Mouse (Mus musculus) hindbrain, embryonic 12.5 days (tissue): ENCODE data around the gene Coasy. TPM values are rescaled to one million over a fixed set of nuclear protein-coding genes. Genes with fewer than 3 reads are reported as not detected.

Experiments used
- ATAC-seq: fragments of 200-750 bp; cut with Nextera tagmentation; 2 replicates; pipeline ENCODE4 v1.8.0; 2017; ENCODE audit warnings: moderate TSS enrichment; ENCODE audit not compliant: low FRiP score
- H3K27ac ChIP-seq: fragments of 300-500 bp; sonication (generic); 2 replicates; pipeline ENCODE4 v1.5.1; 2016; ENCODE audit warnings: mild to moderate bottlenecking
- H3K27me3 ChIP-seq: fragments of 300-500 bp; sonication (generic); 2 replicates; pipeline ENCODE4 v1.6.1; 2016; ENCODE audit warnings: mild to moderate bottlenecking
- H3K36me3 ChIP-seq: fragments of 300-500 bp; sonication (generic); 2 replicates; pipeline ENCODE4 v1.6.1; 2016; ENCODE audit warnings: mild to moderate bottlenecking
- H3K4me1 ChIP-seq: fragments of 300-500 bp; sonication (generic); 2 replicates; pipeline ENCODE4 v1.6.1; 2016
- H3K4me2 ChIP-seq: fragments of 300-500 bp; sonication (generic); replicated peaks from 2 replicates; pipeline ENCODE4 v1.6.1; 2016; ENCODE audit warnings: mild to moderate bottlenecking
- H3K4me3 ChIP-seq: fragments of 300-500 bp; sonication (generic); 2 replicates; pipeline ENCODE4 v1.5.1; 2016; ENCODE audit warnings: mild to moderate bottlenecking
- H3K9ac ChIP-seq: fragments of 300-500 bp; sonication (generic); 2 replicates; pipeline ENCODE4 v1.6.1; 2016; ENCODE audit warnings: mild to moderate bottlenecking, moderate library complexity
- H3K9me3 ChIP-seq: fragments of 300-500 bp; sonication (generic); replicated peaks from 2 replicates; pipeline ENCODE4 v1.6.1; 2016; ENCODE audit warnings: mild to moderate bottlenecking
- WGBS: fragments of 180-500 bp; shearing (Covaris S2); methylation state at CpG from one replicate; pipeline ENCODE4 v1.1.7; 2016; 5-methylcytosine and 5-hydroxymethylcytosine counted together
- polyA plus RNA-seq: library from polyadenylated mRNA; unstranded; fragments of >200 nt; fragmentation: Nextera tagmentation; extraction: Ambion mirVana; gene quantifications from 2 replicates; pipeline ENCODE4 v1.2.1, GENCODE M21; 2016

Coasy gene
- polyA plus RNA-seq, 1 experiment from 2014 or later = 51.2 TPM

DNA sequence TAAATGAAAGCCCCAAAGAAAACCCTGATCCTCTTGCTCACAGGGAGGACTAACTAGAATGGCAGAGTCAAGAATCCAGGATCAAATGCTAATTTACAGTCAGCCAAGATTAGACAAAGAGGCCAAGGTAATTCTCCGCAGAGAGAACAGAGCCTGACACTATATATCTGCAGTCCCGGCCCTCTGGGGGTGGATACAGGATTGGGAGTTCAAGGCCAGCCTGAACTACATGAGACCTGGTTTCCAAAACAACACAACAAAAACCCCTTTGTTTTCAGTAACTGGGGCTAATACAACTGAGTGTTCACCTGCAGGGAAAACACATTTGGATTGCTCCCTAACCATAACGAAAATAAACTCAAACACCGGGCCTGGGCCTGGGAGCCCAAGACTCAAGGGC, 17.9 kb upstream of the Coasy start:
- Histone ChIP-seq H3K4me3 (no peak overlapping the region), H3K4me1 (peaks cover 19% of the 10 kb centered on the region), H3K9me3 (no peaks in the 10 kb centered on the region), H3K36me3 (peaks cover 48% of the 10 kb centered on the region), H3K4me2 (no peak overlapping the region), H3K27me3 (0 out of 2 replicates have a peak, but pooled peaks cover 2% of the 10 kb centered on the region), H3K9ac (no peak overlapping the region), H3K27ac (peak overlapping the region; percentile 71)
- no peak for ATAC-seq
- 86% methylated on average over 4 of the region's 4 CpGs for WGBS

DNA sequence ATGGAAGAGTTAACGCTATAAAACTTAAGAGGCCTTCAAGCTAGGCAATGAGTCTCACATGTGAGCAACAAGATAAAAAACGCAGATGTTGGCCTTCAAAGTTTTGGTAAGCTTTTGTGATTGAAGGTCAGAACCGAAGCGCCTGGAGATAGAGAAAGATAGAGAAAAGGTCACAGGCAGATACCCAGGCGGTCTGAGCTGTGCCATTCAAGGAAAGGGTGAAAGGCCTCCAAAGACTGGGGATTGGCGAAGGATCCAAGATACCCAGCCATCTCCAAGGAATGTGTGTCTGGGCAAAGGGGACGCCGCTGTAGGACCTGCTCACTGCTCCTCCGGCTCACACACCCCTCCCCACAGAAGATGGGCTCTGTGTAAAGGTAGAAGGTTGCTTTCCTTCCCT, 17.4 kb upstream of the Coasy start:
- 0 out of 2 replicates have a peak, but pooled peaks cover 2% of the 10 kb centered on the region for H3K27me3 ChIP-seq
- H3K4me2 ChIP-seq = no peak overlapping the region
- H3K9ac ChIP-seq = no peak overlapping the region
- 96% methylated on average over 9 of the region's 9 CpGs for WGBS
- H3K36me3 ChIP-seq = peaks cover 43% of the 10 kb centered on the region
- no peak overlapping the region for H3K27ac ChIP-seq
- H3K4me1 ChIP-seq = peaks cover 19% of the 10 kb centered on the region
- ATAC-seq = no peak
- H3K4me3 ChIP-seq = no peak overlapping the region
- no peaks in the 10 kb centered on the region for H3K9me3 ChIP-seq

DNA sequence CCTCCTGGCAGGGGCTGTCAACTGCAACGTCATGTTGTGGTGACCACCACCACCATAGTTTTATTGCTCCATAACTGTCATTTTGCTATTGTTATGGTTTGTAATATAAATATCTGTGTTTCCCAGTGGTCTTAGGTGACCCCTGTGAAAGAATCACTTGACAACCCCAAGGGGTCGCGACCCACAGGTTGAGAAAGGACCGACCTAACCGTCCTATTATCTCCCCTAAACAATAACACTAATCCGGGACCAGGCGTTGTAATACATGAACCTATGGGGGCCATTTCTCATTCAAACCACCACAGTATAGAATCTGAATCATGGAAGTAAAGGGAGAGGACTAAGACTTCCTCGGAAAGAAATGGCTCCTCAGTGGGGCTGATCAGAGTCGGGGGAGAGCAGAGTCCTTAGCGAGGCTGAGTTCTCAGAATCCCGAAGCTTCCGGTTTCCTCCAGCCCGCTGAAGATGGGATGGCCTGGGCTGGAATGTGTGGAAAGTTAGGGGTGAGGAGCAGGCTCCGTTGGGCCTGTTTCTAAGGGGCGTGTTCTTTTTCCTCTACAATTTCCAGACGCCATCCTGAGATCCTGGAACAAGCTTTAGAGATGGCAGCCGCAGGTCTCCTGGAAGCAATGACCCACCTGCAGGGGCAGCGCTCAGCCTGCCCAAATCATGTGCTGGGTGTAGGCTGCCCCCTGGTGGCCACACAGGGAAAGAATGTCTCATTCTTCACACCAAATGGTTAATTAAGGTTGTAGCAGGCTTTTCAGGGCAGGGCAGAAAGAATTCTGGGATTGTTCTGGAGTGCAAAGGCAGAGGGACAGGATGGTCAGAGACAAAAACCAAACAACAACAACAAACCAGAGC, 15.6 kb upstream of the Coasy start:
- no peaks in the 10 kb centered on the region for H3K9me3 ChIP-seq
- H3K9ac ChIP-seq = peak overlapping the region; percentile 40; the same call in 1 of the 2 replicates
- peaks cover 27% of the 10 kb centered on the region for H3K4me1 ChIP-seq
- ATAC-seq = no peak
- WGBS = 25% methylated on average over 18 of the region's 18 CpGs
- no peak overlapping the region for H3K27ac ChIP-seq
- peak overlapping the region; percentile 53 for H3K4me2 ChIP-seq
- peaks cover 26% of the 10 kb centered on the region for H3K36me3 ChIP-seq
- peaks cover 9% of the 10 kb centered on the region for H3K27me3 ChIP-seq
- H3K4me3 ChIP-seq = peak overlapping the region; percentile 23

DNA sequence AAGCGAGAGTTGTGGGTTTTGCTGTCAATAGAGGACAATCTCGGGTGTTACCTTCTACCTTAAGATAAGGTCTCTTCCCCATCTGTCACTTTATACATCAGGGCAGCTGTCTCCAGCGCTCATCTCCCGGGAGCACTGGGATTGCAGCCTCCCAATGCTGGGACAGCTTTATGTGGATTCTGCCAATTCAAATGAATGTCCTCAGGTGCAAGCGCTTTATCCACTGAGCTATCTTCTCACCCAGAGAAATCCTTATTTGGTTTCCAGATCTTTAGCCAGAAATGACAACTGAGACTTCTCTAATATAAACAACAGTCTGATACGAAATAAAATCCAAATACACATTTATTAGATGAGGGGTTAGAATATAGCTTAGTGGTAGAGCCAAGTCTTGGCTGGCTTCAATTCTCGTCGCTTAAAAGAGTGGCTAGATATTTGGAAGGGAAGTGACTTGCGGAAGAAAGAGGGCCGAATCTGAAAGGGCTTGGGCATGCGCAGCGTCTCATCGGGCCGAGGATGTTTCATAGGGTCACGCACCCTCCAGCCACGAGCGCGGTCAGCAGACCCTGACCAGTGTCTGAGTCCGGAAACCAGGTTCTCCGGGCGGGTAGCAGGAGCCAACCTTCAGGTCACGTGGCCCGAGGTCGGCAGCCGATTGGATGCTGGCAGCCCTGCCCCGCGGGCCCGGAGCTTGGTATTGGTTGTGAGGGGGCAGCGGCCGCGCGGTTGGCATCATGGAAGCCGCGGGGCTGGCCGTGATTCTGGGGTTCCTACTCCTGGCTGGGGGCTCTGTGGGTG, 12.8 kb upstream of the Coasy start, which contains the start of gene Naglu:
TSS of gene Naglu (plus strand) at position 622 of the 798 bp plus-strand sequence.
- H3K4me2 ChIP-seq = peak within 1 kb of the TSS; percentile 98
- H3K4me3 ChIP-seq = peak within 1 kb of the TSS; percentile 80
- H3K27ac ChIP-seq = 0 out of 2 replicates have a peak within 1 kb of the TSS, but pooled peaks have one; percentile 17
- 5% methylated on average over 35 of the region's 35 CpGs for WGBS
- peak; percentile 87 for ATAC-seq
- H3K9ac ChIP-seq = peak within 1 kb of the TSS; percentile 87
- peaks cover 9% of the 10 kb centered on the region for H3K27me3 ChIP-seq
- H3K9me3 ChIP-seq = no peaks in the 10 kb centered on the region
- H3K4me1 ChIP-seq = peaks cover 12% of the 10 kb centered on the region
- H3K36me3 ChIP-seq = no peaks in the 10 kb centered on the region

DNA sequence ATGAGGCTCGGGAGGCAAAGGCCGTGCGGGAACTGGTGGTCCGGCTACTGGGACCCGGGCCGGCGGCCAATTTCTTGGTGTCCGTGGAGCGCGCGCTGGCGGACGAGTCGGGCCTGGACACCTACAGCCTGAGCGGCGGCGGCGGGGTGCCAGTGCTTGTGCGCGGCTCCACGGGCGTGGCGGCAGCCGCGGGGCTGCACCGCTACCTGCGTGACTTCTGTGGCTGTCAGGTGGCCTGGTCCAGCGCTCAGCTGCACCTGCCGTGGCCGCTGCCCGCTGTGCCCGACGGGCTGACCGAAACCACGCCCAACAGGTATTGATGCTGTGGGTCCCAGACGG, 12.2 kb upstream of the Coasy start:
- peak; percentile 57 for ATAC-seq
- WGBS = under 1% methylated on average over 36 of the region's 36 CpGs
- H3K9me3 ChIP-seq = no peaks in the 10 kb centered on the region
- H3K27ac ChIP-seq = 0 out of 2 replicates have a peak overlapping the region, but pooled peaks have one; percentile 17
- H3K9ac ChIP-seq = peak overlapping the region; percentile 87
- H3K27me3 ChIP-seq = peaks cover 9% of the 10 kb centered on the region
- no peaks in the 10 kb centered on the region for H3K36me3 ChIP-seq
- H3K4me1 ChIP-seq = peaks cover 12% of the 10 kb centered on the region
- H3K4me3 ChIP-seq = peak overlapping the region; percentile 80
- peak overlapping the region; percentile 98 for H3K4me2 ChIP-seq

DNA sequence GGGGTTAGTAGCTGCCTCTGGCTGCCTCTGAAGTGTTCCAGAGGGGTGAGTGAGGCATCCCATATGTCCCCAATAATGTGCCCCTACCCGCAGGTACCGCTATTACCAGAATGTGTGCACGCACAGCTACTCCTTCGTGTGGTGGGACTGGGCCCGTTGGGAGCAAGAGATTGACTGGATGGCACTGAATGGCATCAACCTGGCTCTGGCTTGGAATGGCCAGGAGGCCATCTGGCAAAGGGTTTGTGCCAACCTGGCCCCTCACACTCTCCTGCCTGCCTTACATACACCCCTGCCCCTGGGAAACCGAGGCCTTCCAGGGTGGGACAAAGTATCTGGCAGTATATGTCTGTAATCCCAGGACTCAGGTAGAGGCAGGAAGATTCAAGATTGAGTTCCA, 11.4 kb upstream of the Coasy start:
- H3K9ac ChIP-seq = no peak overlapping the region; the same call in 1 of the 2 replicates
- H3K9me3 ChIP-seq = no peaks in the 10 kb centered on the region
- peak overlapping the region; percentile 80 for H3K4me3 ChIP-seq
- peaks cover 9% of the 10 kb centered on the region for H3K27me3 ChIP-seq
- no peak for ATAC-seq
- H3K4me1 ChIP-seq = peaks cover 12% of the 10 kb centered on the region
- no peak overlapping the region for H3K27ac ChIP-seq
- 73% methylated on average over 6 of the region's 6 CpGs for WGBS
- no peaks in the 10 kb centered on the region for H3K36me3 ChIP-seq
- peak overlapping the region; percentile 98 for H3K4me2 ChIP-seq

DNA sequence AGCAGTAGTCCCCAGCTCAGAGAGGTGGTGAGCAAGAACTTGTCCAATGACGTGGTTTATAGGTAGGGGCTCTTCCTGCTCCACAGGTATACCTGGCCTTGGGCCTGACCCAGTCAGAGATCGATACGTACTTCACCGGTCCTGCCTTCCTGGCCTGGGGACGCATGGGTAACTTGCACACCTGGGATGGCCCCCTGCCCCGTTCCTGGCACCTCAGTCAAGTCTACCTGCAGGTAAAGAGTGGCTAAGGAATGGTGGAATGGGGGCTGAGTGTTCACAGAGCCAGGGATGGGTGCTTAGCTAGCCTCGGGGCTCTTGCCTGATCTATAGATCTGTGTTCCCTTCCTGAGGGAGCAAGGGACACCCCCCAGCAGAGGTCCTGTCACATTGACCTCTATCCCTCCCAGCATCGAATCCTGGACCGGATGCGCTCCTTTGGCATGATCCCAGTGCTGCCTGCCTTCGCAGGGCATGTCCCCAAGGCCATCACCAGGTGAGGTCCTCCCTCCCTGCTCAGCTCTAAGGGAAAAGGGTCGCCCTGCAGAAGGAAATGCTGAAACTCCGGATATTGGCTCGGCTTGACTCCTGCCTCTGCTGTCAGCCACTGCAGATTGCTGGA, 10.4 kb upstream of the Coasy start:
- Histone ChIP-seq H3K9ac (no peak overlapping the region), H3K4me2 (no peak overlapping the region), H3K9me3 (no peaks in the 10 kb centered on the region), H3K4me3 (no peak overlapping the region), H3K36me3 (peaks cover 2% of the 10 kb centered on the region; the same call in 1 of the 2 replicates), H3K27ac (no peak overlapping the region), H3K27me3 (peaks cover 16% of the 10 kb centered on the region), H3K4me1 (peaks cover 8% of the 10 kb centered on the region)
- ATAC-seq = no peak
- 72% methylated on average over 14 of the region's 14 CpGs for WGBS

DNA sequence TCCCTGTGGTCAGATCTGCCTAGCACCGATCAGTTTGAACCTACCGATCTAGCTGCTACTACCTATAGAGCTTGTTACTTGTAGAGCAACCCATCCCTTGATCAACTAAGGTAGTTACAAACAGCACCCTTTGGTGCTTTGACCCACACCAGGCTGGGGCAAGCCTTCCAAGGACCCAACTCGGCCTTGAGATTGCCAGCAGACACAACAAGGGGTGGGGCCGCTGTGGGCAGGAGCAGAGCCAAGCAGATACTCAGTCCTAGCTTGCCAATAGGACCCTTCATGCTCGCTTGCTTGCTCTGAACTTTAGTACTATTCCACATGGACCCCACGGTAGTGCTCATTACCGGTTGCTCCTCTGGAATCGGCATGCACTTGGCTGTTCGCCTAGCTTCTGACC, 4.2 kb upstream of the Coasy start, which contains the start of gene Hsd17b1:
TSS of gene Hsd17b1 (plus strand) at position 291 of the 400 bp plus-strand sequence.
- Histone ChIP-seq H3K4me3 (no peak within 1 kb of the TSS), H3K36me3 (peaks cover 5% of the 10 kb centered on the region; the same call in 1 of the 2 replicates), H3K9ac (no peak within 1 kb of the TSS), H3K9me3 (no peaks in the 10 kb centered on the region), H3K27ac (no peak within 1 kb of the TSS), H3K4me1 (peaks cover 13% of the 10 kb centered on the region), H3K27me3 (peaks cover 53% of the 10 kb centered on the region), H3K4me2 (no peak within 1 kb of the TSS)
- no peak for ATAC-seq
- 74% methylated on average over 9 of the region's 9 CpGs for WGBS

DNA sequence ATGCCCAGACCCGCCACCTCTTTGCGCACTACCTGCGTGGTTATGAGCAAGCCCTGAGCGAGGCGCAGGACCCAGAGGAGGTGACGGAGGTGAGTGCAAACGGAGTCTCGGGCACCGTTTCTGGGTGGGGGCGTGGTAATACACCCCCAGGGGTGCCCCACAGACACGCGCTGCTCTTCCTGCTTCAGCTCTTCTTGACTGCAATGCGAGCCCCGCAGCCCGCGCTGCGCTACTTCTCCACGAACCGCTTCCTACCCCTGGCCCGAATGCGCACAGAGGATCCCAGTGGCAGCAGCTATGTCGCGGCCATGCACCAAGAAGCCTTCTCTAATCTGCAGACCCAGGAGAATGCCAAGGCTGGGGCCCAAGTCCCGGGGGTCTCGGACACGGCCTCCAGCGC, 2.6 kb upstream of the Coasy start:
- Histone ChIP-seq H3K27me3 (peaks cover 53% of the 10 kb centered on the region), H3K4me3 (peak overlapping the region; percentile 11; the same call in 1 of the 2 replicates), H3K4me2 (peak overlapping the region; percentile 24; the same call in 1 of the 2 replicates), H3K36me3 (peaks cover 9% of the 10 kb centered on the region; the same call in 1 of the 2 replicates), H3K27ac (no peak overlapping the region), H3K9me3 (no peaks in the 10 kb centered on the region), H3K4me1 (peaks cover 23% of the 10 kb centered on the region), H3K9ac (no peak overlapping the region)
- no peak for ATAC-seq
- 4% methylated on average over 27 of the region's 27 CpGs for WGBS

DNA sequence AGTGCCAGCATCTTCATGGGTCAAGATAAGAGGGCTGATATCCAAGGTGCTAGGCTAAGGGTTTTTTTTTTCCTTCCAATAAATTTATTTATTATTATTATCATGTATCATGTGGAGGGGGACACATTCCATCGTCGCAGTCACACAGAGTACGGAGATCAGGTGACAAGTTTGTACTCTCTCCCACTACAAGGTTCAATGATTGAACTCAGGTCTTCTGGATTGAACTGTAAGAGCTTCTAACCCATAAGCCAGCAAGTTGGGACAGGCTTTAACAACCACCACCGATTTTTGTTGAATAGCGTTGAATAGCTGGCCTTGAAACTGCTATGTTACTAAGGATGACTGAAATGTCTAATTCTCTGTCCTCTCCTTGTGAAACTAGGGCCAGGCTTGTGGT, 1.9 kb upstream of the Coasy start:
- no peak for ATAC-seq
- Histone ChIP-seq H3K36me3 (peaks cover 13% of the 10 kb centered on the region), H3K27ac (no peak overlapping the region), H3K4me2 (no peak overlapping the region), H3K9ac (no peak overlapping the region), H3K9me3 (no peaks in the 10 kb centered on the region), H3K4me3 (no peak overlapping the region), H3K27me3 (peaks cover 53% of the 10 kb centered on the region), H3K4me1 (peaks cover 23% of the 10 kb centered on the region)
- 65% methylated on average over 5 of the region's 5 CpGs for WGBS

DNA sequence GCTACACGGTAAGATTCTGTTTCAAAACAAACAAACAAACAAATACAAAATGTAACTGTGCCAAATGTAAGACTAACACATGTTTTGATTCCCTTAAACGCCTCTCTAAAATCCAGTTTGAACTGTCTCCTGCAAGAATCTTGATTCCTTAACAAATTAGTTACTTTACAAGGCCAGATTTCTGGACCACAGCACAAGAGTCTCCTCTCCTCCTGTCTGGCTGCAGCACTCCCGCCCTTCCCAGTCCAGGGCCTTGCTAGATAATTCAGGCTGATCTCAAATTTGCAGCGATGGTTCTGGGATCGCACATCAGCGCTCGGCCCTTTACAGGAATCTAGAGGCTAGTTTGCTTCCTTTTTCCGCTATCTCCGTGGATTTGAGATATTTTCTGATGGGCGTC, 706 bp upstream of the Coasy start:
- H3K9me3 ChIP-seq = no peaks in the 10 kb centered on the region
- peak overlapping the region; percentile 70 for H3K4me3 ChIP-seq
- no peak for ATAC-seq
- H3K36me3 ChIP-seq = peaks cover 17% of the 10 kb centered on the region
- H3K4me2 ChIP-seq = peak overlapping the region; percentile 97
- peaks cover 33% of the 10 kb centered on the region for H3K4me1 ChIP-seq
- H3K27ac ChIP-seq = peak overlapping the region; percentile 85; the same call in 1 of the 2 replicates
- peaks cover 48% of the 10 kb centered on the region for H3K27me3 ChIP-seq
- peak overlapping the region; percentile 89 for H3K9ac ChIP-seq
- 7% methylated on average over 10 of the region's 10 CpGs for WGBS
